Mouse (Mus musculus) erythroblast, embryonic 14.5 days (primary cell): ENCODE data around the gene Pacs1.

Experiments used
- GATA1 ChIP-seq: IDR thresholded peaks from 2 replicates; pipeline ENCODE4 v1.6.1; 2012; ENCODE audit warnings: low read length, inconsistent platforms, mixed read lengths
- TAL1 ChIP-seq: IDR thresholded peaks from 3 replicates; pipeline ENCODE4 v1.6.1; 2012; ENCODE audit warnings: low read length, inconsistent platforms, mixed read lengths

GRCm38 (mm10) chr19:5232696-5233095, 40.2 kb downstream of the Pacs1 start:
- TF ChIP-seq GATA1 (no peak), TAL1 (no peak)
